Mouse (Mus musculus) embryonic fibroblast, embryonic 13.5 days (primary cell): ENCODE measurements around the gene Cldn10. TPM values are rescaled to one million over a fixed set of nuclear protein-coding genes. Genes with fewer than 3 reads are reported as not detected.

Experiments used
- H3K27ac ChIP-seq: 2 replicates; pipeline ENCODE4 v1.5.1; 2012; ENCODE audit warnings: low read length, control low read depth, inconsistent platforms; ENCODE audit not compliant: insufficient read depth
- H3K4me1 ChIP-seq: 2 replicates; pipeline ENCODE4 v1.6.1; 2011; ENCODE audit warnings: low read length; ENCODE audit not compliant: control insufficient read depth, insufficient read depth
- H3K4me3 ChIP-seq: 2 replicates; pipeline ENCODE4 v1.5.1; 2011; ENCODE audit warnings: mild to moderate bottlenecking, control low read depth, low read length; ENCODE audit not compliant: insufficient read depth
- CTCF ChIP-seq: IDR thresholded peaks from 2 replicates; pipeline ENCODE4 v1.5.1; 2011; ENCODE audit warnings: mild to moderate bottlenecking, control low read depth, low read length, moderate library complexity, borderline replicate concordance; ENCODE audit not compliant: insufficient read depth
- POLR2A ChIP-seq: IDR thresholded peaks from 2 replicates; pipeline ENCODE4 v1.6.1; 2011; ENCODE audit warnings: low read depth, mild to moderate bottlenecking, control low read depth, low read length, moderate library complexity
- polyA plus RNA-seq: library from polyadenylated mRNA; stranded (reverse); fragments of >200 nt; gene quantifications from 2 replicates; pipeline ENCODE4 v1.2.4, GENCODE M21; 2011; ENCODE audit warnings: low read depth; ENCODE audit not compliant: missing spikeins, insufficient read length

The Cldn10 gene
- polyA plus RNA-seq, 1 experiment, result not detected

DNA sequence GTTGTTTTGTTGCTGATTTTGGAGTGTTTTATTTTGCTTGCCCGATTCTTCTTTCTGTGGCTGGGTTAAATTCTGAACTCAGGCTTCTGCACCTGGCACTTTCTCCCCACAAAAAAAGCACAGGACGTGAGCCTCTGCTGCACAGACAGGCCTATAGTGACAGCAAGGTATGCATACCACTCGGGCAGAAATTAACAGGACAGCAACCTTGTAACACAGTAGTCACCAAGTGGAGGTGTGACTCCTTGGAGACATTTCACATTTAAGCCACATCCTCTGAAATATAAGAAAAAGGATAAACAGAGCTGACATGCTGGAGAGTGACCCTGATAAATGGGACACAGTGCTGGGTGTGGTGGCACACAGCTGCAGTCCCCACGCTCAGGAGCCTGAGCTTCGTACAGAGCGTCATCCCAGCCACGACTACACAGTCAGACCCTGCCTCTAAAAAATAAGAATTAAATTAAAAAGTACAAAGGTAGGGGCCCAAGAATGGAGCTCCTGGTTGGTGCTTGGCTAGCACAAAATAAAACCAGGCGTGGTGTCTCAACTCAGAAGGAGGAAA is 50.9 kb downstream of the Cldn10 start:
- H3K4me1 ChIP-seq, result no peaks in the 10 kb centered on the region

DNA sequence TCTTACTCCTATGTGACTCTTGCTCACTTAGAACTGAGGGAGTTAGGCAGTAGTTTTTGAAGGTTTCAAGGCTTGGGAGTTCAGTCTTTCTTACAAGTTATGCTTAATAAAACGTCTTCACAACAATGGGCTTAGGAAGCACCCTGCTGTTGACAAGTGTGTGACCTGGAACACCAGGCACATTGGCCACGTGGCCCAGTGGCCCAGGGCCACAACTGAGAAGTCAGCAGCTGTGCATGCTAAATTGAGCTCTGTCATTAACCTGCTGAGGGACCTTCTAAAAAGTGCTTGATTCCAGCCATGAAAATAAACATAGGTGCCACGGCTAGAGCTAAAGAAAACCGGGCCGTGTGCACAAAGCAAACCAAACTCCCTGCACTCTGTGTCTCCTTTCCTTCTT is 51.7 kb downstream of the Cldn10 start:
- Histone ChIP-seq H3K4me1 (no peaks in the 10 kb centered on the region), H3K4me3 (no peak overlapping the region), H3K27ac (no peak overlapping the region)
- TF ChIP-seq CTCF, result no peak
- TF ChIP-seq POLR2A, result no peak

More for the DNA sequence above, 50.9 kb downstream of the Cldn10 start:
- TF ChIP-seq POLR2A, result no peak
- TF ChIP-seq CTCF, result no peak
- Histone ChIP-seq H3K27ac (no peak overlapping the region), H3K4me3 (no peak overlapping the region)

DNA sequence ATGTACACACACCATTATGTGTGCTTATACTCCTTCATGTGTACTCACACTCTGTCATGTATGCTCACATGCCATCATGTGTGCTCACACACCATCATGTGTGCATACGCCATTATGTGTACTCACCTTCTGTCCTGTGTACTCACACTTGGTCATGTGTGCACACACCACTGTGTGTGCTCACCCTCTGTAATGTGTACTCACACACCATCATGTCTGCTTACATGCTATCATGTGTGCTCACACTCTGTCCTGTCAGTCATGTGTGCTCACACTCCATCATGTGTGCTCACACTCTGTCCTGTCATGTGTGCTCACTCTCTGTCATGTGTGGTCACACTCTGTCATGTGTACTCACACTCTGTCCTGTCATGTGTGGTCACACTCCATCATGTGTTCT is 52.3 kb downstream of the Cldn10 start:
- TF ChIP-seq POLR2A (no peak), CTCF (no peak)
- H3K4me1 ChIP-seq, result no peaks in the 10 kb centered on the region

DNA sequence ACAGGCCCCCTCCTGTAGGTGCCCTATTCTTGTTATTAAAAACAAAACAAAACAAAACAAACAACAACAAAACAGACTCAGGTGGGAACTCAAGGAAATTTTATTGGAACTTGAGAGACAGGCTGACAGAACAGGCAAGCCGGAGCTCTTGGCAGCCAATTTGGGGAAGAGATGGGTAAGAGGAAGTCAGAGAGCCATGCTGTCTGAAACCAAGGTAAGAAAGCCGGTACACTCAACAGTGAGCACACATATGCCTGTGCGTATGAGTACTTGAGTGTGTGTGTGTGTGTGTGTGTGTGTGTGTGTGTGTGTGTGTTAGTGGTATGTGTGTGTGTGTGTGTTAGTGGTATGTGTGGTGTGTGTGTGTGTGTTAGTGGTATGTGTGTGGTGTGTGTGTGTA is 54.6 kb downstream of the Cldn10 start:
- TF ChIP-seq POLR2A (no peak), CTCF (no peak)
- Histone ChIP-seq H3K4me1 (no peaks in the 10 kb centered on the region), H3K27ac (no peak overlapping the region), H3K4me3 (no peak overlapping the region)

More for the DNA sequence above, 52.3 kb downstream of the Cldn10 start:
- Histone ChIP-seq H3K27ac (no peak overlapping the region), H3K4me3 (no peak overlapping the region)

DNA sequence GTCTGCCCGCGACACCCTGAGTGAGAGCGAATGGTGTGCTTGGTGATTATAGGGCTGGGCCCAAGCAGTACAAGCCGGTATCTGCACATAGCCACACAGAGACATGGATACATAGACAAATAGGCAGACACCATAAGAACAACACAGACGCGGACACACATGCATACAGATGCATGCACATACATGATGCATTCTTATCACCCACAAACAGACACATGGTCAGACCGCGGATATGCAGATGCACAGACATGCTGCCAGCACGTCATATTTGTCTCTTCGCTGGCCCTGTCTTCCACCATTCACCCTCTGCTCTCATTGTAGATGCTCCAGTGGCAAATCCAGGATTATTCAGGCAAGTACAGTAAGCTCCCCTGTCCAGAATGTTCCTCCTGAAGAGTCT is 59.1 kb downstream of the Cldn10 start:
- TF ChIP-seq CTCF (no peak), POLR2A (no peak)

DNA sequence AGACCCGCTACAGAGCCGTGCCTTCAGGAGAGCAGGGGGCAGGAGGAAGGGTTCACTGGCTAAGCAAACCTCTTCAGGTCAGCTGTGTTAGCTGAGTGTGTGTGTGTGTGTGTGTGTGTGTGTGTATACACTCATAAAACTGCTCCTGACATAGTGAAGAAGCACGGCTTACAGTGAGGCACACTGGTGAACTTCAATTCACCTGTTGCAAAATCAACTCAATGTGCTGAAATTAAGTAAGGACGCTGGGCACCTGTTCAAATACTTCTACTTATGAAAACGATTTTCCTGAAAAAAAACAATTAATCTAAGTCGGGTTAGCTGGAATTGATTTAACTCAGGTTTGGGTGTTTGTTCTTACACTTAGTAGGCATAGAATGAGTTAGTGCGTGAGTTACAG is 60.5 kb downstream of the Cldn10 start:
- TF ChIP-seq CTCF (no peak), POLR2A (no peak)
- Histone ChIP-seq H3K27ac (no peak overlapping the region), H3K4me1 (0 out of 2 replicates have a peak, but pooled peaks cover 2% of the 10 kb centered on the region), H3K4me3 (no peak overlapping the region)

More for the DNA sequence above, 59.1 kb downstream of the Cldn10 start:
- Histone ChIP-seq H3K4me1 (0 out of 2 replicates have a peak, but pooled peaks cover 2% of the 10 kb centered on the region), H3K4me3 (no peak overlapping the region), H3K27ac (no peak overlapping the region)

DNA sequence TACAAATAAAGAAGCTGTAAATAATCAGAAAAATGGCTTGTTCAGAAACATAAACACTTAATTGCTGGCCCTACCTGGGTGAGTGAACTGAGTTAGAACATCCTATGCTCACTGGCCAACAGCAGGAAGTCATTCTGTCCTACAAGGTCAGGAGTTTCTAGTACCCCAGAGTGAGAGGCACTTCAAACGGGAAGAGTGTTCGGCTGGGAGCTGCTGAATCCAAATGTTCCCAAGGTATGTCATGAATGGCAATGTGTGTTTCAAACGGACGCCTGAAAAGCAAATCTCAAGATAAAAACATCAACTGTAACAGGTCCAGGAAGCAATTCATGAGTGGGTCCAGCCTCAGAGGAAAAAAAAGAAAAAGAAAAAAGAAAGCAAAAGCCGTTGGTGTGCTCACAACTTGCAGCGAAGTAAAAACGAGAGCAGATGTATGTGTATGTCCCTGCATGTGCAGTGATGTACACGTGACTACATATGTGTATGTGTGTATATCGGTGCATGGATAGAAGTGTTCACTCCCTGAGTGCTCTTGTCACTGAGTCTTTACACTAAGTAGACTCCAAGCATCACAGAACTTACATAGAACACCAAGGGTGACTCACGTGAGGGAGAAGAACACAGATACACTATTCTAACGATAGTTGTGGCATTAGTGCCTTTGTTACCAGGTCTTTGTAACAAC is 62.4 kb downstream of the Cldn10 start:
- no peak overlapping the region for H3K27ac ChIP-seq
- H3K4me3 ChIP-seq, result no peak overlapping the region
- TF ChIP-seq CTCF, result no peak
- no peak for TF ChIP-seq POLR2A
- 0 out of 2 replicates have a peak, but pooled peaks cover 2% of the 10 kb centered on the region for H3K4me1 ChIP-seq

DNA sequence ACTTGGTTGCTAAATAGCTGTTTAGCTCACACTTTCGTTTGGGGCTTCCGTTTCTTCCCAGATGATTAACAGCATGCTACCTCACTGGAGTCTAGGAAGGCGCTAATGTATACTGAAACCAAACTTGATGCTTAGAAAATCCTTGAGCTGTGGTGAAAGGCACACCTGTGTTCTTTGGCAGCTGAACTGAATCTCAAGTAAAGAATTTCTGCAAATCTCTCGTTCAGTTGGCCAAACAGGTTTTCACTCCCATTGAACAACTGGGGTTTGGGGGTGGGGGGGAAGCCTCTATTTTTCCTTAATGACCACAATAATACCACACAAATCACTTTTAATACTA is 63.0 kb downstream of the Cldn10 start:
- Histone ChIP-seq H3K4me3 (no peak overlapping the region), H3K27ac (no peak overlapping the region), H3K4me1 (0 out of 2 replicates have a peak, but pooled peaks cover 2% of the 10 kb centered on the region)
- TF ChIP-seq POLR2A (no peak), CTCF (no peak)

DNA sequence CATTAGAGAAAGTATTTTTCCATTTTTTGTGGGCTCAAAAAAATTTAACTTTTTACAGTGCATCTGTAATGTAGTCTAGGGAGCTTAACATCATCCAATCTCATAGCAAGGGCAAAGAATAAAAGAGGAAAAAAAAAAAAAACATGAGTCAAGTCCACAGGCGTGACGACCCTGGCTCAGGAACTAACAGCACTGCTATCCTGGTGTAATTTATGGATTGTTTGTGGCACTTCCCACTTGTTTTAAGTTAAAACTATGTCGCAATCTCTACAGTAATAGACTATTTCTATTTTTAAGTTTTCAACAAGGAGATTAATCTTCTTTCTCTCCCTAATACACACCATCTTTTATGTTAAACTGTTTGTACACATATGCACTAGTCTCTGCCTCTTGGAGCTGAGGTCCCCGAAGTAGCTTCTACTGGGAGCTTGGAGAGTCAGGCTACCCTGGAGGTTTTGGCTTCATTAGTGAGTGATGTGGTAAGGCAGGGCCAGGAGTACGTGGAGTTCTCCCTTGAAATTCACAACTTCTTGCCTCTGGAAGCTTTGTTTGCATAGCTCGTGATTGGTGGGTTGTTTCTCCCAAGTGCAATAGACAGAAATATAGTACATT is 63.9 kb downstream of the Cldn10 start:
- no peak overlapping the region for H3K27ac ChIP-seq
- H3K4me1 ChIP-seq, result 0 out of 2 replicates have a peak, but pooled peaks cover 2% of the 10 kb centered on the region
- H3K4me3 ChIP-seq, result no peak overlapping the region
- TF ChIP-seq POLR2A (no peak), CTCF (no peak)

DNA sequence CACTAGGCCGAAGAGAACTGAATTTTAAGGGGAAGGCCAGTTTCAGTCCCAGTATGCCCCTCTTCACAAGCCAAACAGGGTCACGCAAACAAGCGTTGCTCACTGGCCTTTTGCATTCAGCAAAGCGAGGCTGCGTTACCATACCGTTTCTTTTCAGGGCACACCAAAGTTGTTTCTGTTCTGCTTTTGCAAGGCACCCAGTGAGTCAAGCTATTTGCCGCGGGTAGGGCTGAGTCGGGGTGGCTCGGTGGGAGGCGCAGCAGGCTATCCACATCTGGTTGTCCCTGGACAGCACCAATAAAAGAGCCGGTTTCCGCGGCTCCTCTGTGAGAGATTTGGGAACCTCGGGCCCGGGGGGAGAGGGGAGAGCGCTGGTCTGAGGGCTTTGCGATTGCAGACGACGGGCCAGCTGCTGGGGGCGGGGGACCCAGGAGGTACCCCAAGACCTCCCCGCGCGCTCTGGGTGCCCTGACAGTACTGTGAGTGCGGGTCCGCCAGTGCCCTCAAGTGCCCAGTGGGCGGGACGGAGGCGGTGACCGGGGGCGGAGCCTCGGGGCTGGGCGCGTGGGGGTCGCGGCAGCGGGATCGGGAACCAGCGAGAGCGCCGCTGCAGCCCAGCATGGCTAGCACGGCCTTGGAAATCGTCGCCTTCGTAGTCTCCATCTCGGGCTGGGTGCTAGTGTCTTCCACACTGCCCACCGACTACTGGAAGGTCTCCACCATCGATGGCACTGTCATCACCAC is 66.8 kb downstream of the Cldn10 start:
- H3K27ac ChIP-seq, result no peak overlapping the region

More for the DNA sequence above, 66.8 kb downstream of the Cldn10 start:
- H3K4me3 ChIP-seq, result peak overlapping the region; percentile 47
- H3K4me1 ChIP-seq, result 0 out of 2 replicates have a peak, but pooled peaks cover 2% of the 10 kb centered on the region
- no peak for TF ChIP-seq CTCF
- no peak for TF ChIP-seq POLR2A
